10 mouse cellular contexts compared by ENCODE assay signal in the genomic region with DNA sequence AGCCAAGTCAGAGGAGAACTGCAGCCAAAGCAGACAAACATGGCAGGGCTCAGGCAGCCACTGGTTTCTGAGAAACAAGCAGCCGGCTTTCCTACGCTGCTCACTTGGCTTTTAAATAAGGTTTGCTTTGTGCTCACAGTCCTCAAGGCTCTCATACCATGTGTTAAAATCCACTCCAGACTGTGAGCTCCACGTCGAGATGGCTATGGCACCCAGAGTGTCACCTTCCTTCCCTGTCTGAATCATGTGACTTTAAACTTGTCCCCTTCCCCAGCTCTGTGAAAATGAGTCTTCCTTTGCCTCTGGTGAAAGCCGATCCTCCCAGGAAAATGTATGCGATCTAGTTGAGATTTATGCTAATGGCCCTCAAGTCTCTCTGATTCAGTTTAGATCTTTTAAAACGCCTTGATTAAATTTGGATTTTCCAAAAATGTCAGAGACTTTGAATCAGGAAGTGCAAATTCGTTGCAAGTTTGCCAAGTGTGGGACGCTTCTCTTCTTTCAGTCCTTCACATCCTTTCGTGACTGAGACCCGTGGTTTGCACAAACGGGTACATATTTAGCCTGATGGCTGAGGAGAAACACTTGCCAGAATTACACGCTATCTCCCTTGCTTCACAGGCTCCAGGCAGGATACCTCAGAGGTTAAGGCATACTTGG. TPM values are rescaled to one million over a fixed set of nuclear protein-coding genes. Genes with fewer than 3 reads are reported as not detected.
DNase-seq lines count a peak whose midpoint lies in the region; ATAC-seq and TF ChIP-seq lines count a peak whose summit lies in the region.
"Had no signal": no experiment of that assay in that cellular context is flagged by ENCODE, and none has a peak within 500 bp of the region (broad histone marks: within the 10 kb centered on the region; RNA-seq: fewer than 3 reads in every experiment).

No protein-coding gene starts in this region.

- H3K4me1 ChIP-seq in intestine, embryonic 14.5 days (replicated peaks; ENCODE audit: control insufficient read depth, insufficient read depth, low read length), result no peaks in the 10 kb centered on the region; the same call in 1 of the 2 replicates
- H3K4me1 ChIP-seq in intestine, embryonic 16.5 days (ENCODE audit: control insufficient read depth, insufficient read depth, low read length), result peaks cover 3% of the 10 kb centered on the region; the same call in 1 of the 2 replicates
- peaks cover 8% of the 10 kb centered on the region for H3K4me1 ChIP-seq in cortical plate, adult 2 months (ENCODE audit: control insufficient read depth, insufficient read depth, low read length)

- no peaks in the 10 kb centered on the region for H3K27me3 ChIP-seq in intestine, embryonic 14.5 days (replicated peaks; ENCODE audit: control insufficient read depth, insufficient read depth, low read length)
- no peaks in the 10 kb centered on the region for H3K27me3 ChIP-seq in intestine, embryonic 16.5 days (replicated peaks; ENCODE audit: control insufficient read depth, insufficient read depth, low read length)

- TF ChIP-seq POLR2A in cortical plate, adult 2 months (IDR thresholded peaks at IDR 0.05; ENCODE audit: extremely low read depth, insufficient read depth, low read length), result no peak

- 0 out of 2 replicates have a peak overlapping the region, but pooled peaks have one; percentile 1 for H3K4me2 ChIP-seq in intestine, embryonic 14.5 days (ENCODE audit: low read length)
- no peak overlapping the region for H3K4me2 ChIP-seq in intestine, embryonic 16.5 days (ENCODE audit: low read depth, low read length)

- H3K27ac ChIP-seq in intestine, embryonic 14.5 days (ENCODE audit: low read depth), result no peak overlapping the region
- H3K27ac ChIP-seq in intestine, embryonic 16.5 days (ENCODE audit: low read length), result no peak overlapping the region
- H3K27ac ChIP-seq in cortical plate, adult 2 months (ENCODE audit: insufficient read depth, low read length), result peak overlapping the region; percentile 74

- DNase-seq in intestine, embryonic 14.5 days (ENCODE audit: low spot score), result no peak
- peak; percentile 31 to 42 for DNase-seq in frontal cortex, postnatal 10 days (ENCODE audit: low spot score in 2 of 2)
- DNase-seq in right cerebral cortex, adult 2 months (ENCODE audit: low spot score in 2 of 2), result peak; percentile 64 to 71
- DNase-seq in spleen, adult 12 weeks (ENCODE audit: low spot score), result no peak
- DNase-seq: lung, adult 2 months had no signal

- H3K36me3 ChIP-seq in intestine, embryonic 14.5 days (ENCODE audit: control insufficient read depth, insufficient read depth, low read length), result no peaks in the 10 kb centered on the region
- no peaks in the 10 kb centered on the region for H3K36me3 ChIP-seq in intestine, embryonic 16.5 days (ENCODE audit: control insufficient read depth, insufficient read depth, low read length)

- no peak for ATAC-seq in intestine, embryonic 14.5 days (replicated peaks; ENCODE audit: low FRiP score, low TSS enrichment, low read depth)
- ATAC-seq in intestine, embryonic 16.5 days, result no peak
- no peak for ATAC-seq in erythroblast, adult 5-6 weeks (replicated peaks; ENCODE audit: low FRiP score, poor library complexity, severe bottlenecking)
- ATAC-seq: midbrain, embryonic 16.5 days had no signal

- WGBS in intestine, embryonic 14.5 days, result 55% methylated on average over 13 of the region's 13 CpGs
- WGBS in intestine, embryonic 16.5 days, result 49% methylated on average over 13 of the region's 13 CpGs

- no peak overlapping the region for H3K9ac ChIP-seq in intestine, embryonic 14.5 days (ENCODE audit: low read length)
- no peak overlapping the region for H3K9ac ChIP-seq in intestine, embryonic 16.5 days (ENCODE audit: low read depth, low read length)

- TF ChIP-seq CTCF in cortical plate, adult 2 months (IDR thresholded peaks at IDR 0.05; ENCODE audit: extremely low read depth, insufficient read depth, low read length), result no peak

- H3K9me3 ChIP-seq in intestine, embryonic 14.5 days (ENCODE audit: control insufficient read depth, low read length), result no peaks in the 10 kb centered on the region
- no peaks in the 10 kb centered on the region for H3K9me3 ChIP-seq in intestine, embryonic 16.5 days (ENCODE audit: control insufficient read depth, low read length)

- no peak overlapping the region for H3K4me3 ChIP-seq in intestine, embryonic 14.5 days (ENCODE audit: low read depth, low read length)
- H3K4me3 ChIP-seq in intestine, embryonic 16.5 days (ENCODE audit: low read length), result no peak overlapping the region
- H3K4me3 ChIP-seq in cortical plate, adult 2 months (ENCODE audit: insufficient read depth, low read length), result no peak overlapping the region

RNA-seq across cellular contexts. Expression of a gene that starts 41.6 kb away (rescaled TPM):
- polyA plus RNA-seq in intestine, embryonic 14.5 days (2014; fragmentation: Nextera tagmentation; extraction: Ambion mirVana), result not detected in 2 replicates
- not detected in 2 replicates for polyA plus RNA-seq in intestine, embryonic 16.5 days (2015; fragmentation: Nextera tagmentation; extraction: Ambion mirVana)
- 1.6 and 1.7 TPM in 2 replicates for polyA plus RNA-seq in cortical plate, adult 2 months (2012; rRNA removed)
- not detected in 2 replicates for total RNA-seq in erythroblast, adult 5-6 weeks (2015; ENCODE audit: low replicate concordance)
- not detected in 2 replicates for total RNA-seq in erythroblast, adult 5-6 weeks (2017; ENCODE audit: low replicate concordance)
- total RNA-seq: gastrocnemius, postnatal 36 days had no signal
- polyA plus RNA-seq: midbrain, embryonic 16.5 days had no signal

RNA-seq across cellular contexts. Expression of a gene that starts 42.2 kb away (rescaled TPM):
- 3.9 and 5.9 TPM in 2 replicates for polyA plus RNA-seq in intestine, embryonic 14.5 days (2014; fragmentation: Nextera tagmentation; extraction: Ambion mirVana)
- polyA plus RNA-seq in intestine, embryonic 16.5 days (2015; fragmentation: Nextera tagmentation; extraction: Ambion mirVana), result 6.8 and 8.9 TPM in 2 replicates
- 26.7 and 27.4 TPM in 2 replicates for polyA plus RNA-seq in cortical plate, adult 2 months (2012; rRNA removed)
- total RNA-seq in erythroblast, adult 5-6 weeks (2015; ENCODE audit: low replicate concordance), result 0.21 TPM in 1 of 2 replicates, not detected in the other
- total RNA-seq in erythroblast, adult 5-6 weeks (2017; ENCODE audit: low replicate concordance), result 0.14 and 0.43 TPM in 2 replicates

Comparison
In these comparisons a context has a peak if more than half of its experiments do, and no peak if none do; other contexts are left out.
1. DNase-seq: peak in frontal cortex, postnatal 10 days (2 of 2) and right cerebral cortex, adult 2 months (2 of 2); none in intestine, embryonic 14.5 days (single experiment) and spleen, adult 12 weeks (single experiment).